Mouse (Mus musculus): Measurements from ENCODE around the gene Scn2a. TPM values are rescaled to one million over a fixed set of nuclear protein-coding genes. Genes with fewer than 3 reads are reported as not detected.
A peak's percentile ranks its signal among the peaks of the same experiment; 100 is the strongest.

The Scn2a gene
- total RNA-seq (2021) = 100 to 1,000 TPM; 247 to 255 TPM

DNA sequence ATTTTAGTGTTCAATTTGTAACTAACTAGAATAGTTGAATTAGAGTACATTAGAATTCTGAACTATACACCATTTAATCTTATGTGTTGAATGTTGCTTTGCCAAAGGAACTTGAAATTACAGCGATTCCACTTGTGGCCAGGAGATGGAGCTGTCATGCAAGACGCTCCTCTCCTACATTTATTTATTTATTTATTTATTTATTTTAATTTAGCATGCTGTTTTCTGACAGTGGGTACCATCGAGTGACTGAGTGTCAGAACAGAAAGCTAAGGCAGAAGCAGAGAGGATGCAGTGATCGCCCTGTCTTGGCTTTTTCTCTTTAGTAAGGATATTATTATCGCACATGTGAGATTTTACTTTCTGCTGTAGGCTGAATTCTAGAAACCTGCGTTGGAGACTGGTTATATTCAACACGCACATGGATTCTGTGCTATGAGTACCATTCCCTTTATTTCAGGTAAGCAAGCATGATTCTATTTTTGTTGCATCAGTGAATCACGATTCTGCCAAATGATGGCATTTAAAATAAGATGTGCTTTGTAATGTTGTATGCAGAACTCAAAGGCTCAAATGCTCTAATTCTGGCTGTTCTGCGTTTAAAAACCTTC, at the start of gene Scn2a:
Gene Scn2a, plus strand, starts transcription at position 216 of the 611 bp plus-strand sequence.
- DNase-seq = peak; percentile 20 to 47

DNA sequence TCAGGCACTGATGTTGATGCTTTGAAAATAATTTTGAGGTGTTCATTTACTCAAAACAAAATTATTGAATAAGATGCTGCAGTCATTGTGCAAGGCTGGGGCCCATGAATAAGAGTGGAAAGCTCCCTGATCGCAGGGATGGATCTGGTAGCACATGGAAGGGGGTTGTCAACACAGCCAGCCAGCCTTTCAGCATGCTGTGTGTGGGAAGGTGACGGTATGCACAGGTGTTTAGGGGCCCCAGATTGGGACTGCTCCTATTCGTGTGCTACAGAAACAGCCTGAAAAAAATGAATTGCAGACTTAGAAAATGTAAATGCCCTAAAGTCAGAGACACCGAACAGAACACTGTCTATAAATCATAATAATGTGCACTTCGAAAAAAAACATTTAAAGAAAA, 32.9 kb upstream of the Scn2a start:
- DNase-seq = peak; percentile 55 to 60

DNA sequence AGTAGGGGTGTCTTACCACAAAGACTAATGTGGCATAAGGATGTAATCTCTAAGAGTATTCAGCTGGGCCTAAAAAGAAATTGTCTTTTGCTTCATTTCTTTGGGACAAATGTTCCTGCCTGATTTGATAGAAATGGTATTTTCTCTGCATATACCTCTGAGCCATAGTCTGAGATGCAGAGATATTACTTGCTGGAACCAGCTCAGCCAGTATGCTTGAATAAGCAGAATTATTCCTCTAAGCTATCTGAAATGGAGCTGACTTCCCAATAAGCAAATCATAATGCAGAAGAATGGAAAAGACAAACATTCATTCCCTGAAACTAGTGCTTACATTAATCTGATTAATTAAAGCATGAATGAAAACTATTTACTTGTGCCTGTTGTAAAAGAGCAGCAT, 12.8 kb upstream of the Scn2a start:
- DNase-seq = no peak

DNA sequence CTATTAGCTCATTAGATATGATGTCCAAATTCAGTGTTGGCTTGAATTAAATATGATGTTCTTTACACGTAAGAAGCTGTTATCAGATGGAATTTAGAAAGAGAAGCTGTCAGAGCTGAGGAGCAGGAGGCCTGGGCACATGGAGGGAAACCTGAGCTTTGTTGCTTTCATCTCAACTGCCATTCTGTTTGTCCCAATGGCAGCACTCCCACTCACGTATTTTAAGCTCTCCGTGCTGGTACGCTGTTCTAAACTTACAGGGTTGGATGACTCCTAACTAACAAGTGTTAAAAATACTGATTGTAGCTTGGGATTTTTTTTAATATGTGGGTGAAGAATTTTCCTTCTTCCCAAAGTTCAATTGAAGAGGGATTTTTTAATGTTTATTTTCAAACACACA, 8.7 kb upstream of the Scn2a start:
- DNase-seq = peak; percentile 9 to 13

DNA sequence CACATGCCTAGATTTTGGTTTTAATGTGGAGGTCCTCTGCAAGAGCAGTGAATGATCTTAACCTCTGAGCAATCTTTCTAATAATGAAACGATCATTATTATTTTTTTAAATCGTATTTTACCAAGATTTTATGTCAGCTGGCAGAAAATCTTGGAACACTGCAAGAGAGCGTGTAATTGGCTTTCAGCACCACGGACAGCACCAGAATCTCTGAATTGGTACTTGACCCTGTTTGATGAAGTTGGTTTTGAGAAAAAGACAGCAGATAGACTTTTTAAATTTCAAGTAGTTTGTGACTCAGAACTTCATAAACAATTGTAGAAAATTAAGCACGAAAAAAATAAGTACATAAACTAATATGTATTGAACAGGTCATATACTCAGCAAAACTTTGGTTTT, 790 bp upstream of the Scn2a start:
- DNase-seq = no peak

DNA sequence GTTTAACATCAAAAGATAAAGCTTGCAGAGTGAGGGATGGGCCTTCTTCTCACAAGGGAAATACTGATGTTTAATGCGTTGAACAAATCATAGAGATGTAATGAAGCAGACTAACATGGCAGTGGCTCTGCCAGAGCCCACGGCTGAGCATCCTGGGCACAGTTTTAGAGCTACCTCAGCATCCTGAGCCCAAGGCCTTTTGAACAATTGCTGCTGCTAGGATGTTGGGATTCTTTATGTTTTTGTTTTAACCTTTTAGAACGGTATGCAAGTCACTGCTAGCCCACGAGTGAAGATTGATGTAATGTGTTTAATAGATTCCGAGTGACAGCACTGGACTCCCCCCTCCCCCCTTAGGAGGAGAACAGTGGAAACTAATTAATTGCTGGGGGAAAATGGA, 683 bp downstream of the Scn2a start:
- DNase-seq = peak in 1 of 2 experiments; percentile 12

DNA sequence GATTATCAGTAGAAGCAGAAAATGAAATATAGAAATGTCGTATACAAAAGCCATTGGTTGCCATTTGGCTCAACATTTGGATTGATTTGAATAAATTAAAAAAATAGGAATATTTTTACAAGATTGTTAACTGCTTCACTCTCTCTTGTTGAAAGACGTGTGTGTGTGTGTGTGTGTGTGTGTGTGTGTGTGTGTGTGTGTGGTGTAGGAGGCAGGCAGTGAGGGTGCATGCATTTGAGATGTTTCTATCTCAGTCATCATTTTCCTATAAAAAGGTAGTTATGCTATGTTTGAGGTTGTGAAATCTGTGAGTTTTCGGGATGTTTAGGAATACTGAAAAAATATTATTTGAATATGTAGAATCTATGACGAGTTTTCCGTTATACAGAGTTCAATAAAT, 1.3 kb downstream of the Scn2a start:
- no peak for DNase-seq

DNA sequence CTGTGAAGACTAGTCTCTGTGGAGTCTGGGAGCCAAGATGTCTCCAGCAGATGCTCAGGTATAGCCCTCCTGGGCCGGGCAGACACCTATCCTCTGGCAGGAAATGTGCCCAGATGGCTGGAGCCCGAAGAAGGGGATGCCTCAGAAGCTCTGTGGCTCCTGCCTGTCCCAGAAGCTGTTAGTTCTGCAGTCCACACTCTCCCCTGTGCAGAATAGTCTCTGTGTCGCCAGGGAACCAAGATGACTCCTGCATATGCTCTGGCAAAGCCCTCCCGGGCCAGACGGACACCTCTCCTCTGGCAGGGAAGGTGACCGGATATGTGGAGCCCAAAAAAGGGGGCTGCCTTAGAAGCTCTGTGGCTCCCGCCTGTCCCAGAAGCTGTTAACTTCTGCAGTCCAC, 32.1 kb downstream of the Scn2a start:
- DNase-seq = no peak

DNA sequence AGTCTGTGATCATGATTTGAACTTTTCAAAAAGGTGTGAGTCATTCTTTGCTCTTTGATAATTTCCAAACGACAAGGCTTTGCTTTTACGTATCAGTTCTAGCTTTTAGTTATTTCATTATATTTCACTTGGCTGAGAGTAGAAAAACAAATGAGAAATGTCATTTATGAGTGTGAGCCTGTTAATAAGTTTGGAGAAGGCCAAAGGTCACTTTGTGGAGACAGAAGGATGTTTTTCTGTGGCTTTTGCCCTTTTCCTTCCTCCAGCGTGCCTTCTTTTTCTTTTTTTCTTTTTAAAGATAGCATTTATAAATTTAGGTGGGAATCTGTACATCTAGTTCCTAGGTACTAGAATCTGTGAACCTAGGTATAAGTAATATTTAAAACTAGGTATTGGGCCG, 36.5 kb downstream of the Scn2a start:
- no peak for DNase-seq

DNA sequence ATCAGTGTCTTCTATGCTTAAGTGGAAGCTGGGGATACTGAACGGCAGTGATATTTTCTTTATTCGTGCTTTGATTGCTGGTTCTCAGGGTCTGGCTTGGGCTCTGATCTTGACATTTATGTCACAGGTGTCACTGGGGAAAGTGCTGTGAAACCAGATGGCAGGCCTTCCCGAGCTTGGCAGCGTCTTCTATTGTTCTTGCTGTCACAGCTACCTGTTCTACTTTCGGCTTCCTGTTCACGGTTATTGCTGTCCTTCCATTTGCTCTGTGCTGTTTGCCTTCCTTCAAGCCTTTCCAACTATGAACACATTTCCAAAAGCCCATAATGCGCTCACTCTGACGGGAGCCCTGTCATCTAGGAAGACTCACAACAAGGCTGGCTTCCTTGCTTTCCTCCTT, 37.9 kb downstream of the Scn2a start:
- no peak for DNase-seq

DNA sequence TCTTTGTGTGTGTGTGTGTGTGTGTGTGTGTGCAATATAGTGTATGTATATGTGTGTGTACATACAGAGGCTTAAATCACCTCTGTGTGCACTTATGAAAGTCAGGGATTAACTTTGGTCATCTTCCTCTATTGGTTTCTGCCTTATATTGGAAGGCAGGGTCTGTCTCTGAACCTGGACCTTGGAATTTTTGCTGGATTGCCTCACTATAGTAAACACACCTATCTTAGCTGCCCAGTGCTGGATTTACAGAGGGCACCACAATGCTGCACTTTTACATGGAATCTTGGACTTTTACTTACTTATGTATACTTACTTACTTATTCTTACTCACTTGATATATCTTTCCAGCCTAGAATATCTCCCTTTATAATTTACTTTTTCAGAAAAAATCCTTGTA, 43.3 kb downstream of the Scn2a start:
- DNase-seq = no peak

DNA sequence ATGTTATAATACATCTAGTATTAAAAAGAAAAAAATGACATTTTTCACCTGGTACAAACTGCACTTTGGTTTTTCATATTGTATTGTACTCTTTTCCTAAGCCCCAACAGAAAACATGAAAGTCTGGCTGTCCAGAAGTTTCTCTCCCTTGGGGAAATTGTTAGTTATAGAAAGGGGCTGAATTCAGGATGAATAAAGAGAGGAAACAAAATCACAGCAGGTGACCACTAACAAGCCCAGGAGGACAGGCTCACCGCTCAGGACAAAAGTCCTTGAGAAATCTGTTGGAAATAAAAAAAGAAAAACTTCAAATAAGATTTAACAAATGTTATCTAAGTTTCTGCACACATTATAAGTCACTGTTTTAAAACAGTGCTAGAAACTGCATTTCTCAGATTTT, 43.9 kb downstream of the Scn2a start:
- no peak for DNase-seq

DNA sequence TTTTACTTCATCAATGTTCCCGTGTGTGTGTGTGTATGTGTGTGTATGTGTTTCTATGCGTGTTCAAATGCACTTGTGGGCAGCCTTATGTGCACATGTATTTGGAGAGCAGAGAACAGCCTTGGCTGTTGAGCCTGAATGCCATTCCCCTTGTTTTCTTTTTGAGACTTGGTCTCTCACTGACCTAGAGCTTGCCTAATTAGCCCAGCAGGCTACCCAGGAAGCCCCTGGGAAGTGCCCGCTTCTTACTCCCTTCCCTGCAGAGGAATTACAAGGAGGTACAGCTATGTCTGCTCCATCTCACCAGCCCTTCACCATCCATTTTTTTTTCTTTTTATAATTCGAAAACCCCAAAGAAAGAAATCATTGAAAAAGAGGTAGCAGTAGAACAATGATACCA, 44.6 kb downstream of the Scn2a start:
- DNase-seq = no peak

DNA sequence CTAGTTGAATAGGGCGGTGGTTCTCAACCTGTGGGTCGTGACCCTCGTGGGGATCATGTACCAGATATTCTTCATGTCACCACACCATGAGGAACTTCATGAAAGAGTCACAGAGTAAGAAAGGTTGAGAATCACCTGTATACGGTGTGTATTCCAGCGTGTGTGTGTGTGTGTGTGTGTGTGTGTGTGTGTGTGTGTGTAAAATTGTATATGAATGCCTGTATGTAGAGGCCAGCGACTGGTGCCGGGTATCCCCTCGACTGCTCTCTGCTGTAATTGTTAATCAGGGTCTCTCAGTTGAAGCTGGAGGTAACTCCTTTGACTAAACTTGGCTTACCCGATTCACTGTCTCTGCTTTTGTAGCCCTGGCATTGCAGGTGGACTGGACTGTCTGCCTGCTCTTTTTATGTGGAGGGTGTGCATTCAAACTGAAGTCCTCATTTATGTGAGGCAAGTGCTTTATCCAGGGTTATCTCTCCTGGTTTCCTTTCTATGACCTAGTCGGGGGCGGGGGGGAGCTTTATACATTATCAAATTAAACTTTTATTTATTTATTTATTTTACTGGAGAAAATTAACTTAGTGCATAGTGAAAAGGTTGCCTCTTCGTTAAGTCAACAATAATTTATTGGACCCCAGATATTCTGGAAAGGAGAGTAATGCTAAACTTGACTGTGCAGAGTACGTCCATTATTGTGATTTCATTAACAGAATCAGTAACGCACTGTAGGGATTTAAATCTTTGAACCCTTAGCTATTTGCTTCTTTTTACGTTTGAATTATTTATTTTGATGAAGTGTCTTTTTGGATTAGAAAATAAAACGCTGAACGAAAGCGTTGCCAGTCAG, 47.2 kb downstream of the Scn2a start:
- DNase-seq = no peak

DNA sequence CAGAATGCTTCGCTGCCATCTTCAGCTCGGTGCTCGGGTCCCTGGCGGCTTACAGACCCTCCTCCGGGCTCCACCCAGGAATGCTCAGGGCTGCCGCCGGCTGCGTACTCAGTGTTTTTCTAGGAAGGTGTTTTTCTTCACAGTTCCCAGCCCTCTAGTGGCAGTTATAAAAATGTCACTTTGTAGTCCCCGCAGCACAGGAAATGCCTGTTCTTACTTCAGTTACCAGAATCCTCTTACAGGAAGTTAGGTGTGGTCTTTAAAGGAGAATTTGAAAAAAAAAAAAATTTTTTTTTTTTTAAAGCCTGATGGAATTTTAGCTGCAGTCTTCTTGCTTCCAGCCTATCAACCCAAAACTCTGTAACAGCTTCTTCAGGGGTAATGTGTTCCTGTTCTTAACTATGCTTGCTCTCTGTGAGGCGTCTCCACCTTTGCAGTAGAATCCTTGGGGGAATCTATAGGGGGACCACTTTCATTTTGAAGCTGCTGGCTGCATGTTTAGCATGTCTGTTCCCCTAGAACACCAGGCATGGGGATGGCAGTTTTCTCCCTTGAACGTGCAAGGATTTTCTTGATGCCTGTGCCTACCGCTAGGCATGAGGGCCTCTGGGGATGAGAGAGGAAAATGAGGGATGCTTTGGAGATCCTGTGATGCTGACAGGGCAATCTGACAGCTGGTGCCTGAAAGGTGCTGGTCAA, 48.0 kb downstream of the Scn2a start:
- peak; percentile 74 to 77 for DNase-seq

DNA sequence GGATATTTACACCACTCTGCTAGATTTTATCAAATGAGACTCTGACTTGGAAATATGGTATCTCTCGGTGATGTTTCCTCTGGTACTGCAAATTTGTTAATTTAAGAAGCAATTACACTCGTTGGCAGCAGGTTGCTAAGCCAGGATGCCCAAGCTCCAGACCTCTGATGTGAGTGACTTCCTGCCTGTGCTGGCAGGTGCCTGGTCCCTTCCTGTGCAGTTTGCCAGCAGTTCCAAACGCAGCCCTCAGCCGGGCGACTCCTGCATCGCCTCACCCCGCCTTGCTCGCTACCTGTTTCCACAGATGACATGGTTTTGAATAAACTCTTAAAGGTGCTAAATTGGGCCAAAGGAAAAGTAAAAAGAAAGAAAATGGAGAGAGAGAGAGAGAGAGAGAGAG, 49.0 kb downstream of the Scn2a start:
- DNase-seq = peak in 1 of 2 experiments; percentile 29

DNA sequence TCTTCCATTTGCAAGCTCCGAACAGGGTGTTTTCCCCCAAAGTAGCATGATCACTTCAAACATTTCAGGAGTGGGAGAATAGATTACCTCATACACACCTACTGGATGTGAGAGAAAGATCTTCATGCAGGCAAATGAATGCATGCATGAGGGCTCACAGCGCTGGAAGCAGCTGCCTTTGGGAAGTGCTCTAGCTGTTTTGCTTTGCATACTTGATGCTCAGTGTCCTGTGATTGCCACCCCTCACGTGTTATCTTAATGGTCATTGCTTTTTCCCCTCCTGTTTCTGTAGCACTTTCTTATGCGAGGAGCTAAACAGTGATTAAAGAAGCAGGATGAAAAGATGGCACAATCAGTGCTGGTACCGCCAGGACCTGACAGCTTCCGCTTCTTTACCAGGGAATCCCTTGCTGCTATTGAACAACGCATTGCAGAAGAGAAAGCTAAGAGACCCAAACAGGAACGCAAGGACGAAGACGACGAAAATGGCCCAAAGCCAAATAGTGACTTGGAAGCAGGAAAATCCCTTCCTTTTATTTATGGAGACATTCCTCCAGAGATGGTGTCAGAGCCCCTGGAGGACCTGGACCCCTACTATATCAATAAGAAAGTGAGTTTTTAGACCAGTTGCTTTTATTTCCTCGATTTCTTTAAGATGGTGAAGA, 49.7 kb downstream of the Scn2a start:
- peak in 1 of 2 experiments; percentile 18 for DNase-seq

DNA sequence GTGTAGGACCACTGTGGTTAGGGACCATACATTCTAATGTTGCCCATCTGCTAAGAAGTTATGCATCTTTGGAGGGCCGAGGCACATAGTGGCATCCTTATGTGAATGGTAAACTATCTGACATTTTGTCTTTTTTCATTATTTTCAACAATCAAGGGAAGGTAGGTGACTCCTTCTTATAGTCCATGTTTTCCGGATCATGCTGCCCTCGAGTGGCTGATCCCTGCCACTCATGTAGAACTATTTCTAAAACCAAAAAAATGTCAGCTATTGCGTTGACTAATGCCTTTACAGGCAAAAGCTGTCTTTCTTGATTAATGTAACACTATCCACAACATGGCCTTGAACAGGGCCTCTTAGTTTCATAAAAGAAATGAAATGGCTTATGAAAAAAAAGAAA, 59.0 kb downstream of the Scn2a start:
- no peak for DNase-seq

DNA sequence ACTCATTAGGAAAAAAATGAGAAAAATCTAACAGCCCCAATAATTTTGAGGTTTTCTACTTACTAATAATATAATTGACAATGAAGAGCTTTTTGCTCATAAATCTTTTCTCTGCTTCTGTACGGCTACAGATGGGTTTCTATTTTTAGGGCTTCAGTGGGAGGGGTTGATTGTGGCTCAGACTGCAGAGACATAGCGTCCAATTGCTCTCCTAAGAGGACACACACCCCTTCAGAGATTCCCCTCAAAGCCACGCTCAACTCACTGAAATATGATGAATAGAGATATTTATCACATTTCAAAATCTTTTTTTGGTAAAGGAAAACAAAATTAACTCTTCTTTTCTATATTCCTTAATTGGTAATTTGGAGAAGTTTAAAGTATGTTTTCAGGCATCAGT, 64.6 kb downstream of the Scn2a start:
- DNase-seq = no peak

DNA sequence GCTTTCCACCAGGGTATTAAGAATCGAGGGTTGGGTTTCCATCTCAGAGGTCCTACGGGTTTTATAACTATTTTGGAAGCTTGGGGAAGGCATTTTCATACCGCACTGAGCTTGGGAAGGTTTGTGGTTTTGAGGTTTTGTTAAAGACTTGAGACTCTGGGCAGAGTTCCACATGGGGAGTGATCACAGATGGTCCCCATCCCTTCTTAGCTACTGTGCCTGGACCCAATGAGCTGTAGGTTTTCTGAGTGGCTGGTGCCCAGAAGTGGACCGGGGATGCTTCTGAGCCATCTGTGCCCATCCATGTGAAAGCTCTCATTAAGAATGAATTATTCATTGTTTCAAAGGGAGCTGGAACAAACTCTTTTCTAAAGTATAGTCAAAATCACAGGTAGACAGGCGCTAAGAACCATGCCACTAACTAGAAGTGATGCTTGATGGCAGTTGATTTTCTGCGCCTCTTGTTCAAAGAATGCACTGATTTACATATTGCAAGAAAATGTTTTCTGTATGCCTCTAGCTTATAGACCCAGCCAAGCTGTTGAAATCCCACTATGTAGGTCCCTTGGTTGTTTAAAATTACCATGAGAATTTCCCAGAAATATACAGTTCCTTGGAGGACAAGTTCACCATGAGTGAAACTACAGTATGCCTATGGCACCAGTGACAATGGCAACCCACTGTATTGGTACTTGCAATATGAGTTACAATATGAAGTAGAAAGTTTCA, 70.0 kb downstream of the Scn2a start:
- peak in 1 of 2 experiments; percentile 48 for DNase-seq

DNA sequence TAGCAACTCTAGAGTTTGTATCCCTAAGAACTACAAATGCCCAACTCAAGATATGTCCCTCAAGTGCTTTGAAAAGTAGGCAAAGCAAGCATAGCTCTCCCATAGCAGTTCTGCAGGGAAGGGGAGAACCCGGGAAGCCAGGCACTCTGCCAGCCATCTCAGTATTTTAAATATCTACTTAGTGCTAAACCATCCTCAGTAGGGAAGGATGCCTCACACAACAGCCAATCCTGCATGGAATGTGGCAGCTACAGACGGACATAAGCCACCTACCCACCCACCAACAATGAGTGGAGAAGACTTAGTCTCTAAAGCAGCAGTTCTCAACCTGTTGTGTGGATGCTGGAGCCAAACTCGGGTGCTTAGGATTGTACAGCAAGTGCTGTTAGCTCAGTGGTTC, 73.9 kb downstream of the Scn2a start:
- no peak for DNase-seq

DNA sequence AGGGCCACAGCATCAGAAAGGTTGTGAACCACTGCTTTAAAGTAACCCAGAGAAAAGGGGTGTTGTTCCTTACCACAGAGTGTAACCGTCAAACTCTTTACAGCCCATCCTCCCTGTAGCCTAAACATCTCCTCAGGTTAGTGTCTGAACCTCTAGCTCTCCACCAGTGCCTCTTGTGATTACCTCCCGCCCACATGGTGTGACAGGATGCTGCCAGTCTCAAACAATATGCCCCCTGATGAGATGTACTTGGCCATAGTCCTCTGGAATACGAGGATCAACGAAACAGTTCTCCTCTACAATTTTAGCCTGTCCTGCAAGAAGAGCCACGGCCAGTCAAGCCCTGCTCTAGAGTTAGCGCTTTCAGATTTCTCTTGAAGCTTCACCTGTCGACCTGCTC, 74.5 kb downstream of the Scn2a start:
- DNase-seq = no peak

Data from layer of hippocampus, postnatal 36 days (tissue).